Mouse (Mus musculus) gastrocnemius, postnatal 4 days (tissue): ENCODE measurements around the gene Slc12a8. TPM values are rescaled to one million over a fixed set of nuclear protein-coding genes. Genes with fewer than 3 reads are reported as not detected.

Experiments
- DNase-seq, 2 experiments: peaks; one replicate each; pipeline ENCODE4 v3.0.0; 2021 to 2022; ENCODE audit warnings: low spot score in 2 of 2, mixed read lengths in 2 of 2
- total RNA-seq, 2 experiments: library from RNA; stranded (reverse); gene quantifications; 2 replicates each; pipeline ENCODE4 v1.2.3; 2021

Slc12a8 gene
- total RNA-seq, 2 experiments from 2014 or later = 0.52 TPM

DNA sequence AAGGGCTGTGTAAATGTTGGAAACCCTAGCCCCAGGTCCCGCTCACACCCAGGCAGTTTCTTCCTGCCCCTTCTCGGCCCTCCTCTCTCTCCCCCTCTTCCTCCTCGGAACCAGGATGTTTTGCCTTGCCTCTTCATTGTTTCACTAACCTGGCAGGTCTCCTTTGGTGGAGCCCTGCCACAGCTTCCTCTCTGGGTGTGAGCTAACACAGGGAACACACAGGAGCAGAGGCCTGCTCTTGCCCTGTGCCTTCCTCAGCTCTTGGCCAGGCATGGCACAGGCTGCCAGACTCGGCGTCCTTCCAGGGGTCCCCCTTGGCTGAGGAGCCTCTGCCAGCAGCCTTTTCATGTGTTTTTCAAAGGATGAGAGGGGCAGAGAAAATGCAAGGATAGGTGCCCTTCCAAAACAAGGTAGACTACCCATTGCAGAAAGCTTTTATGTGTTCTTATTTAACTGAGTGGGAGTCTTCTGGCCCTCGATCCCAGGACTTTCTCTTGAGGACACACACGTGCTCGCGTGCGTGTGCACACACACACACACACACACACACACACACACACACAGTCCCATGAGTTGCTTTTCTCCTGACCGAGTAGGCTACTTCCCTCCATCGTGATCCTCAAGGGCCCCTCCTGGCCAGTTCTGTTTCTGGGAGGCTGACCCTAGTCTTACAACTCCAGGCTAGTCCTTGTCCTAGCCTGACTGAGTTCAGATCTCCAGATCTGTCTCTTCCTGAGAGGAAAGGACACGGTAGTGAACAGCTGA lies 179.9 kb downstream of the Slc12a8 start:
- DNase-seq = no peak

DNA sequence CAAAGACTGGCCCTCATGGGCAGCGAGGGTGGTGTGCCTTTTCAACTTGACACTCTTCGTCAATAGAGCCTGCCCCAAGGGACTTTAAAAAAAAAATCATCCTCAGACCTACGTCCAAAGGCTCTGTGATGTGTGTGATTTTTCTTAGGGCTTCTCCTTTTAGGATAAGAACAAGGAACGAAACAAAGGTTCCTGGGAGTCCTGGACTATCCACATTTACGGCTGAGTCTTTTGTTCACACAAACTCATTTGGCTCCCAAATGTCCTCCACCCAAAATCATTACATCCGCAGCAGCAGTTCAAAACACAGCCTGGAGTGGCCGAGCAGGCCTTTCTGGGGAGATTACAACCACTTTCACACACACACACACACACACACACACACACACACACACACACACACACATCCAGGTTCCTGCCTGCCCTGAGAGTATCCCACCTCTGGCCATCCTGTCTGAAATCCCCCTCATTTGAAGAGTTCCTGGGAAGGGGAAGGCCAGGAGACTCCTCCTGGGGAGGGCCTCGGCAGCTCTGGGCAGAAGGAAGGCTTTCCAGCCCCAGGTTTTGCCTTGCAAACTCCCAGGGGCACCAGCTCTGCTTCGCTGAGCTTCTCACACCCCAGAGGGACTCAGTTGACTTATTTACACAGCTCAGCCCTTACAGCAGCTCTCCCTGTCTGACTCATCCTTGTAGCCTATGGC lies 180.6 kb downstream of the Slc12a8 start:
- no peak for DNase-seq

DNA sequence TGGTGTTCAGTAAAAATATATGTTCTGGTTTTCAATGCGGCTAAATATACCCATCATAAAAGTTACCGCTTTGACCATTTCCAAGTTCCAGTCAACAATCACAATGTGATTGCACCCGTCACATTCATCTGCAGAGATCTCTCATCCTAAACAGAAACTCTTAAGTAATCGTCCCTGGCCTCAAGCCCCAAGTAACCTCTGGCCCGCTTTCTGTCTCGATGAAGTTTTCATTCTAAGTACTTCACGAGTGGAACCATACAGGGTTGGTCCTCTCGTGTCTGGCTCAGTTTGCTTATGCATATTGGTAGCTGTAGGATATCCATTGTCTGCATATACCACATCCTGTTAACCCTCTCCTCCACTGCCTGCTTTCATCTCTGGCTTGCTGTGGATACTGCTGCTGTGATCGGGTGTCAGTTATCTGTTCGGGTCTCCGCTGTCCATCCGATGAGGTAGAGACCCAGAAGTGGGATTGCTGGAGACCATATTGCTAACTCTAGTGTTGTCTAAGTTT lies 181.2 kb downstream of the Slc12a8 start:
- DNase-seq = no peak

DNA sequence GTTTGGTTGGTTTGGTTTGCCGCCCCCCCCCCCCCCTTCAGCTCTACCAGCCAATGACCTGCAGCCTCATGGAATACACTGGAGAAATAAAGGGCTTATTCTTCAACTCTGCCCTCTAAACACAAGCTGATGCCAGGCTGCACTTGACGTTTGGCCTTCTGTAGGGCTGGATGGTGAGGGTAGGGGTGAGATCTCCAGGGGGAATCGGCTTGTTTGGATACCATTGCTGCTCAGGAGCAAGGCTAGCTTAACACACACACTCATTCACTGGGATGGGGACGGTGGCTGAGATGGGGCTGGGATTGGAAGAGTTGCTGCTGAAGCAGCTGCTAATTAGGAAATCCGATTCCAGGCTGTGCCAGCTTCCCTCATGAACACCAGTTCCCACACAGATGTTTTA lies 183.5 kb downstream of the Slc12a8 start:
- DNase-seq = no peak

DNA sequence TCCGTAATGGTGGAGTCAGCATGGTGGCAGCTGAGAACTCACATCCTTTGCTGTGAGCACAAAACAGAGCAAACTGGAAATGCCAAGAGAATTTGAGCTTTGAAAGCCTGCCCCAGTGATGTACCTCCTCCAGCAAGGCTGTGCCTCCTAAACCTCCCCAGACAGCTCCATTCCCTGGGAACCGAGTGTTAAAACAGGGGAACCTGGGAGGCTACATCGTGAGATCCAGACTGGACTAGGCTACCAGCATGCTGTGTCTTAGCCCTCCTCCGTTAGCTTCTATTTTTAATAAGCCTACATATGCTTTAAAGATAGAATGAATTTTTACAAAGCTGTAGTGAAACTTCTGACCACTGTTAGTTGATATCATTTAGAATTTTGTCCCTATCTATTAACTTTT lies 184.7 kb downstream of the Slc12a8 start:
- no peak for DNase-seq

DNA sequence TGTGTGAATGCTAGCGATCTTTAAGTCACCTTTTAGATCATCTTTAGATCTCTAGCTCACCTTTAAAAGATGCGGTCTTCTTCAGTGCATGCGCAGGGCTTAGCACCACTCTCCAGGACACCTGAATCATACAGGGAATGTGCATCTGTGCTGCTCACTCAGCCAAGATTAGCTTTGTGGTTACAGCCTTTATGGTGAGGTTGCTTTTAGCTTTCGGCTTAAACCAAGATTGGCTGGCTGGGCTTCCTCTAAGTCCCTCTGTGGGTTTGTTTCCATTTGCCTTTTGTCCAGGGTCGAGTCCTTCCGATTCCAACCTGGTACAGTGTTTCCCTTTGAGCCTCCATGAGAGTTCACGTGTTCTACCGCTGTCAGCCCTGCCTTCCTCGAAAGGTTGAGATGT lies 187.2 kb downstream of the Slc12a8 start:
- no peak for DNase-seq

DNA sequence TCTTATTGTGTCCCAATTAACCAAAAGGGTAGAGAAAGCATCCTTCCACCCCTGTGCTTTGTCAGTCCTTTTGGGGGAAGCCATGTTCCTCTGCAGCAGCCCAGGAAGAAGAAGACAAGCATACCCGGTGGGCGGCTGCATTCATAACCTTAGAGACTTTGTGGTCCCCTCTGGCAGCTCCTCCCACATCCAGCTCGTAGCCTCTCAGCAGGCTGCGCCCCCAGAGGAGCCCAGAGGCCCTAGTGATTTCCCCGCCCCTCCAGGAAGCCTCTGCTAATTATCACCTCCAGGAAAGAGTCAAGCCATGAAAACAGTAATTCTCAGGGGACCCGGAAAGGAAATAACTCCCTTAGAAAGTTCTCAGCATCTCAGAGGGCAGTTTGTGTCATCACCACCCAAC lies 188.1 kb downstream of the Slc12a8 start:
- DNase-seq = no peak

DNA sequence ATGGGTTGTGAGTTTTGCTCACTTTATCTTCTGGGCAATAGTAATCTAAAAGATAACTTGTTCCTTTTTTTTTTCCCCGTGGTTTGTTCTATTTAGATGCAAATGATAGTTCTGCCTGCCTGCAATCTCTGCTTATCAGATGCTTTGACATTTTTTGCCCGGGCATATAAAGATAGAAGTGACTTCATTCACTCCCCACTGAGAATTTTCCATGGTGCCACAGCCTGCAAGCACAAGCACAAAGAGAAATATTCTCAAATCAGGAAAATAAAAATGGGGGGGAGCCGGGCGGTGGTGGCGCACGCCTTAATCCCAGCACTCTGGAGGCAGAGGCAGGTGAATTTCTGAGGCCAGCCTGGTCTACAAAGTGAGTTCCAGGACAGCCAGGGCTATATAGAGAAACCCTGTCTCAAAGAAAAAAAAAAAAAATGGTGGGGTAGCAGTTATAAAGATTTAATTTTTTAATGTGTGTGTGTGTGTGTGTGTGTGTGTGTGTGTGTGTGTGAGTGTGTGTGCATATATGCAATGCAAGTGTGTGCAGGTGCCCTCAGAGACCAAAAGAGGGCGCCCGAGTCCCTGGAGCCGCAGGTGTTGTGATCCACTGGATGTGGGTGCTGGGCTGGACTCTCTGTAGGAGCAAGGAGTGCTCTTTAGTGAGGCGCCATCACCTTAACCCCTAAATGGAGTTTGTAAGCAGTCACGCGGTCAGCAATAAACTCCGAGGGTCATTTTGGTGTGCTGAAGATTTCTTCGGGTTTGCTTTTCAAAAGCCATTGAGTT lies 189.2 kb downstream of the Slc12a8 start:
- DNase-seq = no peak

DNA sequence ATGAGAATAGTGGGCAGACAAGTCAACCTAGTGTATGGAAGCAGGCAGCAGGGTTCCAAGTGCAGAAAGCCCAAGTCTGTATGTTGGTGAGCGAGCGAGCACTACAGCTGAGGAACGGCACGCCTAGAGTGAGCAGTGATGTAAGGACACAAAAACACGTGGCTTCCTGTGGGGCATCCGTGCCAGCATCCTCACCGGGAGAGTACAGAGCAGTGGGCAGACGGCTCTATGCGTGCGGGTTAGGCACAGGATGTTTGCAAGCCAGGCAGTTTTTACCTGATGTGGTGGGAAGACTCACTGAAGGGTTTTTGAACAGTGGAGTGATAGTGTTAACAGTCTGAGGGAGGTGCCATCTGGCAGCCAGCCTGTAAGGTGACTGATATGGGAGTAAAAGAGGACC lies 190.9 kb downstream of the Slc12a8 start:
- DNase-seq = no peak

DNA sequence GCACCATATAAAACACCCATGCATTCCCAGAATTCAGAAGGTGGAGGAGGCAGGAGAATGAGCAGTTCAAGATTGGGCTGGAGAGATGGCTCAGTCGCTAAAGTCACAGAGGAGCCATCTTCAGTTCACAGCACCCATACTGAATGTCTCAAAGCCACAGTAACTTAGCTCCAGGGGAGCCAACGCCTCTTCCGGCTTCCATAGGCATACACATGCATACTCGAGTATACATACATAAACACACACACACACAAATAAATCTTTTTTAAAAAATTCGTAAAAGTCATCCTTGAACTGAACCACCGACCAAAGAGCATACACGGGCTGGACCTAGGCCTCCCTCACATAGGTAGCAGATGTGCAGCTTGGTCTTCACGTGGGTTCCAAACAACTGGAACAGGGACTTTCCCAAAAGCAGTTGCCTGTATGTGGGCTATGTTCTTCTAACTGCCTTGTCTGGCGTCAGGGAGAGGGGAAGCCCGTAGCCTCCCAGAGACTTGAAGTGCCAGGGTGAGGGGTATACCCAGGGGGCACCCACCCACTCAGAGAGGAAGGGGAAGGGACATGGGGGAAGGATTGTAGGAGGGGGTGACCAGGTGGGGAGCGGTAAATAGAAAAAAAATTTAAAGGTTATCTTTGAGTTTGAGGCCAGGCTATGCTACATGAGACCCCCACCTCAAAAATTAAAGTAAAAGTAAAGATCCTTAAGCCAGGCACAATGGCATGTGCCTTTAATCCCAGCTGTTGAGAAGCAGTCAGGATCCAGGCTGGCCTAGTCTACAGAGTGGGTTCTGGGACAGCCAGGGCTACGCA lies 191.7 kb downstream of the Slc12a8 start:
- no peak for DNase-seq

Other genes starting within 250 kb of the Slc12a8 start
- 10 to 100 TPM; 48.7 to 51.5 TPM for gene Zfp148, start 136.5 kb upstream of the Slc12a8 start, total RNA-seq
- gene Heg1, start 167.0 kb downstream of the Slc12a8 start, total RNA-seq = 10 to 100 TPM; 88.4 to 99.3 TPM